Mouse (Mus musculus) cerebellum, adult 9-10 months (tissue): ENCODE measurements at regions not wholly inside any gene's neighbourhood (a gene's known extent, or its start where the extent isn't known, plus 50 kb on each side); places are given as distances from the start of the nearest gene placed in this dataset.

Experiments
- DNase-seq: peaks from one replicate; pipeline ENCODE4 v3.0.0; 2022

GRCm38 (mm10) chr13:80946034-80946433, 62.9 kb downstream of the Arrdc3 start:
- no peak for DNase-seq

- peak; percentile 19 for DNase-seq
These were observed 64.5 kb downstream of the Arrdc3 start for GRCm38 (mm10) chr13:80947705-80948104.

- DNase-seq, result no peak
These were observed 66.0 kb downstream of the Arrdc3 start for GRCm38 (mm10) chr13:80949133-80949697.

- DNase-seq, result no peak
These were observed 67.1 kb downstream of the Arrdc3 start for GRCm38 (mm10) chr13:80950239-80950638.

- no peak for DNase-seq
These were observed 67.6 kb downstream of the Arrdc3 start for GRCm38 (mm10) chr13:80950803-80951202.

- no peak for DNase-seq
These were observed 68.1 kb downstream of the Arrdc3 start for GRCm38 (mm10) chr13:80951327-80951726.

- DNase-seq, result no peak
These were observed 69.7 kb downstream of the Arrdc3 start for GRCm38 (mm10) chr13:80952851-80953250.

GRCm38 (mm10) chr13:80954059-80954645, 71.0 kb downstream of the Arrdc3 start:
- DNase-seq, result no peak

GRCm38 (mm10) chr13:80956966-80957365, 73.8 kb downstream of the Arrdc3 start:
- DNase-seq, result no peak

- DNase-seq, result no peak
These were observed 74.4 kb downstream of the Arrdc3 start for GRCm38 (mm10) chr13:80957419-80958139.

GRCm38 (mm10) chr13:80959763-80960162, 76.6 kb downstream of the Arrdc3 start:
- DNase-seq, result no peak

- DNase-seq, result peak; percentile 26
These were observed 78.9 kb downstream of the Arrdc3 start for GRCm38 (mm10) chr13:80961985-80962617.

GRCm38 (mm10) chr13:80962789-80963590, 79.8 kb downstream of the Arrdc3 start:
- peak; percentile 58 for DNase-seq

- DNase-seq, result peak; percentile 44
These were observed 80.4 kb downstream of the Arrdc3 start for GRCm38 (mm10) chr13:80963591-80963940.

- DNase-seq, result peak; percentile 31
These were observed 88.5 kb downstream of the Arrdc3 start for GRCm38 (mm10) chr13:80971664-80972063.

GRCm38 (mm10) chr13:80974424-80974823, 91.2 kb downstream of the Arrdc3 start:
- no peak for DNase-seq

GRCm38 (mm10) chr13:80977266-80977665, 94.1 kb downstream of the Arrdc3 start:
- DNase-seq, result no peak

GRCm38 (mm10) chr13:80981201-80981600, 98.0 kb downstream of the Arrdc3 start:
- DNase-seq, result no peak

GRCm38 (mm10) chr13:80986657-80987056, 103.5 kb downstream of the Arrdc3 start:
- no peak for DNase-seq

- no peak for DNase-seq
These were observed 106.6 kb downstream of the Arrdc3 start for GRCm38 (mm10) chr13:80989756-80990155.

GRCm38 (mm10) chr13:80992342-80992741, 109.2 kb downstream of the Arrdc3 start:
- no peak for DNase-seq

- DNase-seq, result peak; percentile 10
These were observed 125.9 kb downstream of the Arrdc3 start for GRCm38 (mm10) chr13:81008864-81009766.
